Mouse (Mus musculus): ENCODE results near the gene Insr. TPM values are rescaled to one million over a fixed set of nuclear protein-coding genes. Genes with fewer than 3 reads are reported as not detected.
"Not testable (repeated sequence)": the region's sequence is repeated elsewhere in the genome, so short reads cannot be mapped to it uniquely, and the experiment has no call there.

The Insr gene
- polyA plus RNA-seq (2015; fragmentation: Nextera tagmentation; extraction: Ambion mirVana) = 23.6 and 26.7 TPM in 2 replicates

DNA sequence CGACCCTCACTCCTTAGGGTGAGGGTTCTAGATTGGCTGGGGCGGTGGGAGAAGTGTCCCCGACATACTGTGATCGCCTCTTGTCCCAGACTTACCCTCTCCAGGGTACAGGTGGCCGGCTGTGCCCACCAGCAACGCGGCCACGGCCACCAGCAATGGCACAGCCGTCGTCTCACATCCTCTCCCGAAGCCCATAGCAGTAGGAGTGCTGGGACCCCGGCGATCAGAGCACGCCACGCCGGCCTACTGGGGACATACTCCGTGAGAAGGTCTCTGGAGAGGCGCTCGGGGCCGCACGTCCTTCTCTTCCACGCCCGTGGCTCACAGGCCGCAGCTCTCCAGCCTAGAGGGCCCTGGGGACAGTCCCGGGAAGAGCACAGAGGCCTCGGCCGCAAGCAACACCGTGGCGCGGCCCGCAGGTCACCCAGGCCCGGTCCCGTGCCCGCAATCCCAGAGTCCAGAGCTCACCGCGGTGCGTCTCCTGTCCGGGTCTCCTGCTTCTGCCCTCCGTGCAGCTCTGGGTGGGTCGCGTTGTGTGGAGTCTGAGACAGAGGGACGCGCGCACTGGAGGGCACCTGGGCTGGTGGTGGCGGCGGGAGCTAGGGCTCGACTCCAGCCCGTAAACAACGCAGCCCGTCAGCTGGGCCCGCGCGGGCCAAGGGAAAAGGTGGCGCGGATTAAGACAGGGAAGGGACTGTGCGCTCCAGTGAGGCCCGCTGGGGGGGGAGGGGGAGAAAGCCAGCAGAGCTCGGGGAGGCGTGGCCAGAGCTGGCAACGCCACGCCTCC is at the start of gene Insr:
Gene Insr, minus strand, starts transcription at position 684 of the 787 bp plus-strand sequence.
- Histone ChIP-seq H3K36me3 (ENCODE audit: control insufficient read depth, insufficient read depth) (no peaks in the 10 kb centered on the region), H3K9me3 (replicated peaks; ENCODE audit: control insufficient read depth, low read length) (no peaks in the 10 kb centered on the region), H3K9ac (ENCODE audit: low read depth, low read length) (peak within 1 kb of the TSS; percentile 99), H3K4me1 (ENCODE audit: control insufficient read depth, low read depth, low read length) (peaks cover 24% of the 10 kb centered on the region), H3K27me3 (ENCODE audit: control insufficient read depth, insufficient read depth, low read depth, low read length) (no peaks in the 10 kb centered on the region), H3K4me2 (ENCODE audit: low read depth, low read length) (peak within 1 kb of the TSS; percentile 78), H3K4me3 (ENCODE audit: low read depth, low read length) (peak within 1 kb of the TSS; percentile 91), H3K27ac (ENCODE audit: low read length) (peak within 1 kb of the TSS; percentile 87)
- WGBS (ENCODE audit: insufficient replicate concordance) = under 1% methylated on average over 58 of the region's 61 CpGs
- ATAC-seq (ENCODE audit: low read depth) = peak; percentile 95

- no peaks in the 10 kb centered on the region for H3K36me3 ChIP-seq (ENCODE audit: control insufficient read depth, insufficient read depth)
- H3K4me2 ChIP-seq (ENCODE audit: low read depth, low read length) = no peak overlapping the region
- H3K27me3 ChIP-seq (ENCODE audit: control insufficient read depth, insufficient read depth, low read depth, low read length) = no peaks in the 10 kb centered on the region
- H3K4me1 ChIP-seq (ENCODE audit: control insufficient read depth, low read depth, low read length) = no peaks in the 10 kb centered on the region
- H3K27ac ChIP-seq (ENCODE audit: low read length) = no peak overlapping the region
- WGBS (ENCODE audit: insufficient replicate concordance) = 21% methylated on average over 8 of the region's 8 CpGs
- H3K9ac ChIP-seq (ENCODE audit: low read depth, low read length) = no peak overlapping the region
- H3K9me3 ChIP-seq (replicated peaks; ENCODE audit: control insufficient read depth, low read length) = no peaks in the 10 kb centered on the region
- no peak for ATAC-seq (ENCODE audit: low read depth)
- no peak overlapping the region for H3K4me3 ChIP-seq (ENCODE audit: low read depth, low read length)
Observed at GRCm38 (mm10) chr8:3327538-3328245, 48.3 kb upstream of the Insr start.

DNA sequence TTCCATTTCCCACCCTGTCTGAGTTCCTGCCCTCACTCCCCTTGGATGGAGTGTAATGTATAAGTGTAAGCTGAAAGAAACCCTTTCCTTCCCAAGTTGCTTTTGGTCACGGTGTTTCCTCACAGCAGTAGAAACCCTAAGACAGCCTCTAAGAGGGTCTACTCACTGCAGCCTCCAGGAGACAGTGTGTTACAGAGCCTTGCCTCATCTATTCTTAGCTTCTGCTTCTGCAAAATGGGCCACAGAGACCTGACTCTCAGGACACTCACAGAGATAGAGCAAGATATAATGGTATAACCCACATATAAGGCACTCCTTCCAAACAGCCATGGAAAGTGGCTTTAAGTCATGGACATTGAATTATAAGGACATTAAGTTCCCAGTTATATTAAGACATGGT is 47.6 kb upstream of the Insr start:
- no peak for ATAC-seq (ENCODE audit: low read depth)
- H3K4me3 ChIP-seq (ENCODE audit: low read depth, low read length) = no peak overlapping the region
- 34% methylated on average over 1 of the region's 1 CpGs for WGBS (ENCODE audit: insufficient replicate concordance)
- no peak overlapping the region for H3K27ac ChIP-seq (ENCODE audit: low read length)
- no peaks in the 10 kb centered on the region for H3K27me3 ChIP-seq (ENCODE audit: control insufficient read depth, insufficient read depth, low read depth, low read length)
- H3K9me3 ChIP-seq (replicated peaks; ENCODE audit: control insufficient read depth, low read length) = no peaks in the 10 kb centered on the region
- no peak overlapping the region for H3K9ac ChIP-seq (ENCODE audit: low read depth, low read length)
- no peaks in the 10 kb centered on the region for H3K36me3 ChIP-seq (ENCODE audit: control insufficient read depth, insufficient read depth)
- no peak overlapping the region for H3K4me2 ChIP-seq (ENCODE audit: low read depth, low read length)
- H3K4me1 ChIP-seq (ENCODE audit: control insufficient read depth, low read depth, low read length) = no peaks in the 10 kb centered on the region

GRCm38 (mm10) chr8:3324253-3324652 is 44.8 kb upstream of the Insr start:
- Histone ChIP-seq H3K27ac (ENCODE audit: low read length) (no peak overlapping the region), H3K4me3 (ENCODE audit: low read depth, low read length) (no peak overlapping the region), H3K9me3 (replicated peaks; ENCODE audit: control insufficient read depth, low read length) (no peaks in the 10 kb centered on the region), H3K4me2 (ENCODE audit: low read depth, low read length) (no peak overlapping the region), H3K4me1 (ENCODE audit: control insufficient read depth, low read depth, low read length) (no peaks in the 10 kb centered on the region), H3K9ac (ENCODE audit: low read depth, low read length) (no peak overlapping the region), H3K36me3 (ENCODE audit: control insufficient read depth, insufficient read depth) (no peaks in the 10 kb centered on the region), H3K27me3 (ENCODE audit: control insufficient read depth, insufficient read depth, low read depth, low read length) (no peaks in the 10 kb centered on the region)
- no peak for ATAC-seq (ENCODE audit: low read depth)
- WGBS (ENCODE audit: insufficient replicate concordance) = 40% methylated on average over 2 of the region's 2 CpGs

GRCm38 (mm10) chr8:3319267-3319666 is 39.9 kb upstream of the Insr start:
- not testable (repeated sequence) for H3K4me3 ChIP-seq (ENCODE audit: low read depth, low read length); H3K36me3 ChIP-seq (ENCODE audit: control insufficient read depth, insufficient read depth); H3K9ac ChIP-seq (ENCODE audit: low read depth, low read length); H3K4me1 ChIP-seq (ENCODE audit: control insufficient read depth, low read depth, low read length); H3K9me3 ChIP-seq (replicated peaks; ENCODE audit: control insufficient read depth, low read length); H3K27me3 ChIP-seq (ENCODE audit: control insufficient read depth, insufficient read depth, low read depth, low read length); H3K27ac ChIP-seq (ENCODE audit: low read length); ATAC-seq (ENCODE audit: low read depth); H3K4me2 ChIP-seq (ENCODE audit: low read depth, low read length)
- WGBS (ENCODE audit: insufficient replicate concordance) = 88% methylated on average over 9 of the region's 11 CpGs

DNA sequence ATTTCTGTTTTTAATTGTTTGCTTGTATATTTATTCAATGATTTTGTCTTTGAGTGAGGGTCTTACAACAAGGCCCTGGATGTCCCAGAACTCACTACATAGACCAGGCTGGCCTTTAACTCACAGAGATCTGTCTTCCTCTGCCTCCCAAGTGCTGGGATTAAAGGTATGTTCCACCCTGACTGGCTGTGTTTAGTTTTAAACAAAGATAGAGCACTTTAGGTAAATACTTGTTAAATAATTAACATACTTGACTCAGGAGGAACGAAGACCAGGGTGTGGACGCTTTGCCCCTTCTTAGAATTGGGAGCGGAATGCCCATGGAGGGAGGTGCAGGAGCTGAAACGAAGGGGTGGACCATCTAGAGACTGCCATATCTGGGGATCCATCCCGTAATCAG is 37.2 kb upstream of the Insr start:
- Histone ChIP-seq H3K27me3 (ENCODE audit: control insufficient read depth, insufficient read depth, low read depth, low read length) (no peaks in the 10 kb centered on the region), H3K4me3 (ENCODE audit: low read depth, low read length) (no peak overlapping the region), H3K9ac (ENCODE audit: low read depth, low read length) (no peak overlapping the region), H3K4me1 (ENCODE audit: control insufficient read depth, low read depth, low read length) (no peaks in the 10 kb centered on the region; the same call in 1 of the 2 replicates), H3K36me3 (ENCODE audit: control insufficient read depth, insufficient read depth) (no peaks in the 10 kb centered on the region), H3K9me3 (replicated peaks; ENCODE audit: control insufficient read depth, low read length) (no peaks in the 10 kb centered on the region), H3K4me2 (ENCODE audit: low read depth, low read length) (no peak overlapping the region), H3K27ac (ENCODE audit: low read length) (no peak overlapping the region)
- 57% methylated on average over 5 of the region's 5 CpGs for WGBS (ENCODE audit: insufficient replicate concordance)
- ATAC-seq (ENCODE audit: low read depth) = peak; percentile 27; the same call in 1 of the 2 replicates

DNA sequence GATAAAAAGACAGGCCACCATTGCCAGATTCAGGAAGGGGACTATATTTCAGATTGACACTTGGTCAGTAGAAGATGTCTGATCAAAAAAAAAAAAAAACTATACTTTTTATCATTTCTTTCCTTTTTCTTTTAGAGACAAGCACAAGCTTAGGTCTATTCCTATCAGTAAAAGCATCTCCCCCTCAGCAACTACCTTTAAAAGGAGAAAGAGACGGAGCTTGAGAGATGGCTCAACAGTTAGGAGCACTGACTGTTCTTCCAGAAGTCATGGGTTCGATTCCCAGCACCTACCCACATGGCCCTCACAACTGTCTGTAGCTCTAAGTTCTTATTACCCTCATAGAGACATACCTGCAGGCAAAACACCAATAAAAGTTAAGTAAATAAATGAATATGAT is 34.9 kb upstream of the Insr start:
- H3K27ac ChIP-seq (ENCODE audit: low read length) = no peak overlapping the region
- H3K9me3 ChIP-seq (replicated peaks; ENCODE audit: control insufficient read depth, low read length) = no peaks in the 10 kb centered on the region
- 49% methylated on average over 2 of the region's 2 CpGs for WGBS (ENCODE audit: insufficient replicate concordance)
- no peaks in the 10 kb centered on the region for H3K27me3 ChIP-seq (ENCODE audit: control insufficient read depth, insufficient read depth, low read depth, low read length)
- no peak for ATAC-seq (ENCODE audit: low read depth)
- no peak overlapping the region for H3K4me2 ChIP-seq (ENCODE audit: low read depth, low read length)
- H3K36me3 ChIP-seq (ENCODE audit: control insufficient read depth, insufficient read depth) = no peaks in the 10 kb centered on the region
- no peak overlapping the region for H3K9ac ChIP-seq (ENCODE audit: low read depth, low read length)
- no peaks in the 10 kb centered on the region; the same call in 1 of the 2 replicates for H3K4me1 ChIP-seq (ENCODE audit: control insufficient read depth, low read depth, low read length)
- H3K4me3 ChIP-seq (ENCODE audit: low read depth, low read length) = no peak overlapping the region

- peak; percentile 41; the same call in 1 of the 2 replicates for ATAC-seq (ENCODE audit: low read depth)
- no peaks in the 10 kb centered on the region for H3K9me3 ChIP-seq (replicated peaks; ENCODE audit: control insufficient read depth, low read length)
- H3K27me3 ChIP-seq (ENCODE audit: control insufficient read depth, insufficient read depth, low read depth, low read length) = no peaks in the 10 kb centered on the region
- H3K4me3 ChIP-seq (ENCODE audit: low read depth, low read length) = no peak overlapping the region
- no peaks in the 10 kb centered on the region for H3K36me3 ChIP-seq (ENCODE audit: control insufficient read depth, insufficient read depth)
- no peak overlapping the region for H3K27ac ChIP-seq (ENCODE audit: low read length)
- H3K4me1 ChIP-seq (ENCODE audit: control insufficient read depth, low read depth, low read length) = no peaks in the 10 kb centered on the region; the same call in 1 of the 2 replicates
- WGBS (ENCODE audit: insufficient replicate concordance) = 16% methylated on average over 3 of the region's 3 CpGs
- H3K9ac ChIP-seq (ENCODE audit: low read depth, low read length) = no peak overlapping the region
- no peak overlapping the region for H3K4me2 ChIP-seq (ENCODE audit: low read depth, low read length)
Observed at GRCm38 (mm10) chr8:3313843-3314242, 34.4 kb upstream of the Insr start.

- not testable (repeated sequence) for ATAC-seq (ENCODE audit: low read depth); H3K27ac ChIP-seq (ENCODE audit: low read length); H3K4me2 ChIP-seq (ENCODE audit: low read depth, low read length); H3K4me3 ChIP-seq (ENCODE audit: low read depth, low read length); H3K27me3 ChIP-seq (ENCODE audit: control insufficient read depth, insufficient read depth, low read depth, low read length); H3K4me1 ChIP-seq (ENCODE audit: control insufficient read depth, low read depth, low read length); H3K9me3 ChIP-seq (replicated peaks; ENCODE audit: control insufficient read depth, low read length); H3K9ac ChIP-seq (ENCODE audit: low read depth, low read length); H3K36me3 ChIP-seq (ENCODE audit: control insufficient read depth, insufficient read depth)
- WGBS (ENCODE audit: insufficient replicate concordance) = 27% methylated on average over 1 of the region's 1 CpGs
Observed at GRCm38 (mm10) chr8:3313417-3313816, 34.0 kb upstream of the Insr start.

Measured in liver, embryonic 16.5 days (tissue).